Comparison of ENCODE assay signal across 12 mouse cellular contexts in genomic region chr10:12724247-12725001, GRCm38 (mm10).
DNase-seq lines count a peak whose midpoint lies in the region; ATAC-seq and TF ChIP-seq lines count a peak whose summit lies in the region.
"Had no signal": no experiment of that assay in that cellular context is flagged by ENCODE, and none has a peak within 500 bp of the region (broad histone marks: within the 10 kb centered on the region; RNA-seq: fewer than 3 reads in every experiment).

No protein-coding gene starts in this region.

- H3K9me3 ChIP-seq in heart, embryonic 13.5 days = no peaks in the 10 kb centered on the region
- H3K9me3 ChIP-seq in heart, embryonic 15.5 days (replicated peaks) = no peaks in the 10 kb centered on the region
- no peaks in the 10 kb centered on the region for H3K9me3 ChIP-seq in midbrain, embryonic 13.5 days
- H3K9me3 ChIP-seq: limb, embryonic 15.5 days had no signal

- H3K4me3 ChIP-seq in heart, embryonic 13.5 days = no peak overlapping the region
- no peak overlapping the region for H3K4me3 ChIP-seq in heart, embryonic 15.5 days
- H3K4me3 ChIP-seq in midbrain, embryonic 13.5 days (replicated peaks) = no peak overlapping the region
- H3K4me3 ChIP-seq: limb, embryonic 15.5 days had no signal

- peaks cover 39% of the 10 kb centered on the region for H3K4me1 ChIP-seq in heart, embryonic 13.5 days
- peaks cover 19% of the 10 kb centered on the region for H3K4me1 ChIP-seq in heart, embryonic 15.5 days (replicated peaks)
- H3K4me1 ChIP-seq in midbrain, embryonic 13.5 days (replicated peaks) = peaks cover 31% of the 10 kb centered on the region

- 49% methylated on average over 14 of the region's 14 CpGs for WGBS in heart, embryonic 13.5 days
- WGBS in heart, embryonic 15.5 days = 46% methylated on average over 14 of the region's 14 CpGs
- WGBS in midbrain, embryonic 13.5 days = 55% methylated on average over 14 of the region's 14 CpGs

- H3K27ac ChIP-seq in heart, embryonic 13.5 days (replicated peaks) = peak overlapping the region; percentile 51; the same call in 1 of the 2 replicates
- H3K27ac ChIP-seq in heart, embryonic 15.5 days = peak overlapping the region; percentile 40; the same call in 1 of the 2 replicates
- H3K27ac ChIP-seq in midbrain, embryonic 13.5 days = peak overlapping the region; percentile 70
- H3K27ac ChIP-seq: limb, embryonic 15.5 days had no signal

- DNase-seq in heart, adult 9 months (ENCODE audit: low spot score in 2 of 2) = no peak
- peak; percentile 69 for DNase-seq in brain, embryonic 14.5 days (ENCODE audit: low read depth)
- no peak for DNase-seq in cerebellum, adult 18-20 months
- no peak for DNase-seq in embryo, embryonic 11 days
- DNase-seq in cerebellum, adult 8-10 months = no peak
- DNase-seq: cerebellum, postnatal 14 days; layer of hippocampus, postnatal 36 days had no signal

- H3K4me2 ChIP-seq in heart, embryonic 13.5 days = 0 out of 2 replicates have a peak overlapping the region, but pooled peaks have one; percentile 1
- H3K4me2 ChIP-seq in heart, embryonic 15.5 days = no peak overlapping the region
- no peak overlapping the region for H3K4me2 ChIP-seq in midbrain, embryonic 13.5 days (replicated peaks)
- H3K4me2 ChIP-seq: limb, embryonic 15.5 days had no signal

- peaks cover 50% of the 10 kb centered on the region for H3K36me3 ChIP-seq in heart, embryonic 13.5 days
- peaks cover 40% of the 10 kb centered on the region for H3K36me3 ChIP-seq in heart, embryonic 15.5 days
- no peaks in the 10 kb centered on the region for H3K36me3 ChIP-seq in midbrain, embryonic 13.5 days

- no peak for ATAC-seq in heart, embryonic 13.5 days (ENCODE audit: extremely low read depth, insufficient number of reproducible peaks, low FRiP score, low TSS enrichment)
- no peak for ATAC-seq in heart, embryonic 15.5 days (replicated peaks; ENCODE audit: insufficient number of reproducible peaks, insufficient read depth, low FRiP score, low read depth)
- peak; percentile 81 for ATAC-seq in midbrain, embryonic 13.5 days
- ATAC-seq: activated CD4-positive, CD25-positive, alpha-beta regulatory T cell, adult 4 months had no signal

- no peak for TF ChIP-seq POLR2A in brain, embryonic 14.5 days (IDR thresholded peaks at IDR 0.05; ENCODE audit: borderline replicate concordance, extremely low read depth, insufficient read depth, insufficient read length, poor library complexity, severe bottlenecking)

- no peak for TF ChIP-seq CTCF in brain, embryonic 14.5 days (IDR thresholded peaks at IDR 0.05; ENCODE audit: borderline replicate concordance, extremely low read depth, insufficient read depth, insufficient read length)

- H3K9ac ChIP-seq in heart, embryonic 13.5 days = no peak overlapping the region
- no peak overlapping the region for H3K9ac ChIP-seq in heart, embryonic 15.5 days
- H3K9ac ChIP-seq in midbrain, embryonic 13.5 days (replicated peaks) = no peak overlapping the region
- H3K9ac ChIP-seq: limb, embryonic 15.5 days had no signal

- H3K27me3 ChIP-seq in heart, embryonic 13.5 days (replicated peaks) = no peaks in the 10 kb centered on the region
- H3K27me3 ChIP-seq in heart, embryonic 15.5 days = no peaks in the 10 kb centered on the region
- H3K27me3 ChIP-seq in midbrain, embryonic 13.5 days = no peaks in the 10 kb centered on the region
- H3K27me3 ChIP-seq: limb, embryonic 15.5 days had no signal
